Mouse (Mus musculus) lung, postnatal 0 days (tissue): ENCODE measurements at regions not wholly inside any gene's neighbourhood (a gene's known extent, or its start where the extent isn't known, plus 50 kb on each side); places are given as distances from the start of the nearest gene placed in this dataset.

Experiments used
- ATAC-seq: fragments of 200-750 bp; cut with Nextera tagmentation; 2 replicates; pipeline ENCODE4 v1.8.0; 2017; ENCODE audit warnings: moderate library complexity
- DNase-seq: peaks from one replicate; pipeline ENCODE4 v3.0.0-alpha.2; 2016; ENCODE audit warnings: low spot score
- H3K27ac ChIP-seq: fragments of 300-500 bp; sonication (generic); 2 replicates; pipeline ENCODE4 v1.5.1; 2014; ENCODE audit warnings: antibody characterized with exemption, mild to moderate bottlenecking, low read length, mixed read lengths
- H3K27me3 ChIP-seq: fragments of 300-500 bp; sonication (generic); replicated peaks from 2 replicates; pipeline ENCODE4 v1.6.1; 2014; ENCODE audit warnings: low read length, mixed read lengths; ENCODE audit not compliant: insufficient read depth
- H3K36me3 ChIP-seq: fragments of 300-500 bp; sonication (generic); 2 replicates; pipeline ENCODE4 v1.6.1; 2014; ENCODE audit warnings: low read length, mixed read lengths; ENCODE audit not compliant: insufficient read depth
- H3K4me1 ChIP-seq: fragments of 300-500 bp; sonication (generic); 2 replicates; pipeline ENCODE4 v1.6.1; 2014; ENCODE audit warnings: antibody characterized with exemption, low read depth, low read length, mixed read lengths; ENCODE audit not compliant: insufficient read depth
- H3K4me2 ChIP-seq: fragments of 300-500 bp; sonication (generic); replicated peaks from 2 replicates; pipeline ENCODE4 v1.6.1; 2014; ENCODE audit warnings: low read depth, mild to moderate bottlenecking, low read length, moderate library complexity, mixed read lengths
- H3K4me3 ChIP-seq: fragments of 300-500 bp; sonication (generic); 2 replicates; pipeline ENCODE4 v1.5.1; 2014; ENCODE audit warnings: low read depth, low read length
- H3K9ac ChIP-seq: fragments of 300-500 bp; sonication (generic); replicated peaks from 2 replicates; pipeline ENCODE4 v1.6.1; 2014; ENCODE audit warnings: low read depth, mild to moderate bottlenecking
- H3K9me3 ChIP-seq: fragments of 300-500 bp; sonication (generic); 2 replicates; pipeline ENCODE4 v1.6.1; 2016; ENCODE audit warnings: low read length, mixed read lengths
- CTCF ChIP-seq: IDR thresholded peaks from 2 replicates; pipeline ENCODE4 v1.5.1; 2016; ENCODE audit warnings: antibody characterized with exemption, mild to moderate bottlenecking
- EP300 ChIP-seq: IDR thresholded peaks from 2 replicates; pipeline ENCODE4 v1.6.1; 2016; ENCODE audit warnings: antibody characterized with exemption, mild to moderate bottlenecking, control low read depth
- WGBS: fragments of 180-500 bp; shearing (Covaris S2); extraction: QIAGEN DNeasy Blood & Tissue Kit; methylation state at CpG from one replicate; pipeline ENCODE4 v1.1.7; 2014; 5-methylcytosine and 5-hydroxymethylcytosine counted together

- H3K4me2 ChIP-seq, result no peak overlapping the region
- H3K4me1 ChIP-seq, result no peaks in the 10 kb centered on the region
- H3K27ac ChIP-seq, result no peak overlapping the region
- H3K27me3 ChIP-seq, result no peaks in the 10 kb centered on the region
- no peaks in the 10 kb centered on the region for H3K36me3 ChIP-seq
- WGBS, result 36% methylated on average over 1 of the region's 1 CpGs
- no peaks in the 10 kb centered on the region; the same call in 1 of the 2 replicates for H3K9me3 ChIP-seq
- H3K4me3 ChIP-seq, result no peak overlapping the region
- DNase-seq (peak; percentile 31), ATAC-seq (peak; percentile 49; the same call in 1 of the 2 replicates)
- TF ChIP-seq EP300, result no peak
- TF ChIP-seq CTCF, result no peak
- H3K9ac ChIP-seq, result no peak overlapping the region
These were observed 1170.2 kb downstream of the Sorcs3 start for GRCm38 (mm10) chr19:49375754-49376619.

- no peaks in the 10 kb centered on the region; the same call in 1 of the 2 replicates for H3K9me3 ChIP-seq
- no peak for DNase-seq
- ATAC-seq, result no peak
These were observed 1173.8 kb downstream of the Sorcs3 start for GRCm38 (mm10) chr19:49379646-49380045.

GRCm38 (mm10) chr19:49396257-49396656 is 1190.4 kb downstream of the Sorcs3 start:
- Histone ChIP-seq H3K4me2 (no peak overlapping the region), H3K27me3 (no peaks in the 10 kb centered on the region), H3K4me3 (no peak overlapping the region), H3K9me3 (no peaks in the 10 kb centered on the region), H3K36me3 (no peaks in the 10 kb centered on the region), H3K27ac (no peak overlapping the region), H3K4me1 (no peaks in the 10 kb centered on the region), H3K9ac (no peak overlapping the region)
- no peak for DNase-seq
- TF ChIP-seq EP300 (no peak), CTCF (no peak)
- no peak for ATAC-seq
- 80% methylated on average over 2 of the region's 2 CpGs for WGBS

More at GRCm38 (mm10) chr19:49379646-49380045, 1173.8 kb downstream of the Sorcs3 start:
- no peaks in the 10 kb centered on the region for H3K27me3 ChIP-seq
- 65% methylated on average over 3 of the region's 3 CpGs for WGBS
- H3K9ac ChIP-seq, result no peak overlapping the region
- no peak for TF ChIP-seq CTCF
- no peak for TF ChIP-seq EP300
- H3K4me2 ChIP-seq, result no peak overlapping the region
- H3K27ac ChIP-seq, result no peak overlapping the region
- H3K36me3 ChIP-seq, result no peaks in the 10 kb centered on the region
- H3K4me1 ChIP-seq, result no peaks in the 10 kb centered on the region
- no peak overlapping the region for H3K4me3 ChIP-seq

- H3K9ac ChIP-seq, result no peak overlapping the region
- no peak for DNase-seq
- H3K36me3 ChIP-seq, result no peaks in the 10 kb centered on the region
- no peaks in the 10 kb centered on the region for H3K27me3 ChIP-seq
- H3K4me2 ChIP-seq, result no peak overlapping the region
- WGBS, result 54% methylated on average over 2 of the region's 2 CpGs
- H3K4me1 ChIP-seq, result no peaks in the 10 kb centered on the region
- H3K9me3 ChIP-seq, result no peaks in the 10 kb centered on the region
- no peak overlapping the region for H3K27ac ChIP-seq
- no peak overlapping the region for H3K4me3 ChIP-seq
- no peak for ATAC-seq
- no peak for TF ChIP-seq CTCF
- TF ChIP-seq EP300, result no peak
These were observed 1209.5 kb downstream of the Sorcs3 start for GRCm38 (mm10) chr19:49415326-49415725.

GRCm38 (mm10) chr19:49423059-49423900 is 1217.5 kb downstream of the Sorcs3 start:
- no peak overlapping the region for H3K9ac ChIP-seq
- H3K4me2 ChIP-seq, result no peak overlapping the region
- no peaks in the 10 kb centered on the region for H3K4me1 ChIP-seq
- no peaks in the 10 kb centered on the region for H3K27me3 ChIP-seq
- H3K4me3 ChIP-seq, result no peak overlapping the region
- DNase-seq (peak; percentile 5), ATAC-seq (no peak)
- no peak overlapping the region for H3K27ac ChIP-seq
- no peaks in the 10 kb centered on the region for H3K9me3 ChIP-seq
- TF ChIP-seq CTCF, result no peak
- H3K36me3 ChIP-seq, result no peaks in the 10 kb centered on the region
- WGBS, result 78% methylated on average over 7 of the region's 7 CpGs
